Mouse (Mus musculus): Measurements from ENCODE around the gene Il34. TPM values are rescaled to one million over a fixed set of nuclear protein-coding genes. Genes with fewer than 3 reads are reported as not detected.
"Not testable (repeated sequence)": the region's sequence is repeated elsewhere in the genome, so short reads cannot be mapped to it uniquely, and the experiment has no call there.

Gene Il34
- polyA plus RNA-seq, 1 experiment from 2014 or later = 5.4 TPM

DNA sequence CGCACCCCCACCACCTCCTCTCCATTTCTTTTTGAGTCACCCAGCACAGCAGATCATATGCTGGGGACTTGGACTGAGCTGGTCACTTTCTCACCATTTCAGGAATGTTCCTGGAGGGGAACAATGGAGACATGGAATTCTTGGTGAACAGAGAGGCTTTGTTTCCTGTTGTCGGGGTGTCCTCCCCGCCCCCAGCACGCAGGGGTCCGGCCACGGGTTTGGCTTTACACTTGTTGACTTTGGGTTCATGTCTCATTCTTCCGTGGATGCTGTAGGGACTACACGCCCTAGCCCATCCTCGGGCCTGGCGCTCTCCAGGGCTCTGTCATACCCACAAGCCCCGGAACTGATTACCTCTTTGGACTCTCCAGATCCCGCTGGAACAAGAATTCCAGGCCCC, 16.7 kb downstream of the Il34 start:
- Histone ChIP-seq H3K9me3 (ENCODE audit: control insufficient read depth, low read length) (no peaks in the 10 kb centered on the region), H3K4me1 (replicated peaks; ENCODE audit: control insufficient read depth, insufficient read depth, low read length) (no peaks in the 10 kb centered on the region), H3K4me2 (replicated peaks) (no peak overlapping the region), H3K27ac (no peak overlapping the region), H3K9ac (no peak overlapping the region), H3K27me3 (ENCODE audit: control insufficient read depth, insufficient read depth, low read length) (no peaks in the 10 kb centered on the region), H3K36me3 (replicated peaks; ENCODE audit: control insufficient read depth, insufficient read depth) (no peaks in the 10 kb centered on the region), H3K4me3 (replicated peaks; ENCODE audit: low read length) (no peak overlapping the region)
- 50% methylated on average over 12 of the region's 12 CpGs for whole genome bisulfite sequencing
- ATAC-seq (ENCODE audit: low FRiP score) = no peak
- DNase-seq (ENCODE audit: low spot score) = no peak

DNA sequence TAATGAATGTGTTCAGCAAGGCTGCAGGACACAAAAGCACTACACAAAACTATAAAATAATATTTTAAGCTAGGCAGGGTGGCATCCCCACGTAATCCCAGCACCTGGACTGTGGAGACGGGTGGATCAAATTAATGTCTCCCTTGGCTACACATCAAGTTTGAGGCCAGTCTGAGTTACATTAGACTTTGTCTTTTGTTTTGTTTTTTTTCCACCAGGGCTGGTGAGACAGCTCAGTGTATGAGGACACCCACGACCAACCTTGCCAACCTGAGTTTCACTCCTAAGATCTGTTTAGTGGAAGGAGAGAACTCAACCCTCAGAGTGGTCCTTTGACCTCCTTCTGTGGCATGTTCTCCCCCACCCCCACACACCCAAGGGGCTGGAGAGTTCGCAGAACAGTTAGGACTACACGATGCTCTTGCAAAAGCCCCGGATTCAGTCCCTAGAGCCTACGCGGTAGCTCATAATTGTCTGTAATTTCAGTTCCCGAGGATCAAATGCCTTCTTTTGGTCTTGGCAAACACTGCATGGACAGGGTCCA, 18.2 kb downstream of the Il34 start:
- no peak for ATAC-seq (ENCODE audit: low FRiP score)

DNA sequence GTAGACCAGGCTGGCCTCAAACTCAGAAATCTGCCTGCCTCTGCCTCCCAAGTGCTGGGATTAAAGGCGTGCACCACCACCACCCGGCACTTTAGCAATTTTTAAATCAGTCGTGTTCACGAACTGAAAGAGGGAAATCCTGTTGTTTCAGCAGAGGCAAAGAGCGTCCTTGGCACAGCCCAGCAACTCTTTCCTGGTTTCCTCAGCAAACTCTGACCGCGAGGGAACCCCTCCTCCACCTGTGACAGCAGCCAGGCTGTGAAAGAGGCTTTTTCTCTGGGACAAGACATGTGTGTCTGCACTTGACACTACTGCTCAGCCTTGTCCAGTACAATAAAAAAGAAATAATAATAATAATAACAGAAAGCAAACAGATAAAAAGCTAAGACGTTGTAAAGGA, 18.8 kb downstream of the Il34 start:
- H3K4me1 ChIP-seq (replicated peaks; ENCODE audit: control insufficient read depth, insufficient read depth, low read length) = no peaks in the 10 kb centered on the region
- no peak for DNase-seq (ENCODE audit: low spot score)
- H3K27ac ChIP-seq = no peak overlapping the region
- ATAC-seq (ENCODE audit: low FRiP score) = no peak
- no peaks in the 10 kb centered on the region for H3K27me3 ChIP-seq (ENCODE audit: control insufficient read depth, insufficient read depth, low read length)
- no peak overlapping the region for H3K4me2 ChIP-seq (replicated peaks)
- H3K36me3 ChIP-seq (replicated peaks; ENCODE audit: control insufficient read depth, insufficient read depth) = no peaks in the 10 kb centered on the region
- H3K9ac ChIP-seq = no peak overlapping the region
- WGBS = 87% methylated on average over 8 of the region's 8 CpGs
- H3K9me3 ChIP-seq (ENCODE audit: control insufficient read depth, low read length) = no peaks in the 10 kb centered on the region
- H3K4me3 ChIP-seq (replicated peaks; ENCODE audit: low read length) = no peak overlapping the region

More for the DNA sequence above, 18.2 kb downstream of the Il34 start:
- Histone ChIP-seq H3K9ac (no peak overlapping the region), H3K9me3 (ENCODE audit: control insufficient read depth, low read length) (no peaks in the 10 kb centered on the region), H3K4me2 (replicated peaks) (no peak overlapping the region), H3K27ac (no peak overlapping the region), H3K36me3 (replicated peaks; ENCODE audit: control insufficient read depth, insufficient read depth) (no peaks in the 10 kb centered on the region), H3K4me1 (replicated peaks; ENCODE audit: control insufficient read depth, insufficient read depth, low read length) (no peaks in the 10 kb centered on the region), H3K4me3 (replicated peaks; ENCODE audit: low read length) (no peak overlapping the region), H3K27me3 (ENCODE audit: control insufficient read depth, insufficient read depth, low read length) (no peaks in the 10 kb centered on the region)
- DNase-seq (ENCODE audit: low spot score) = no peak
- 84% methylated on average over 9 of the region's 9 CpGs for WGBS

DNA sequence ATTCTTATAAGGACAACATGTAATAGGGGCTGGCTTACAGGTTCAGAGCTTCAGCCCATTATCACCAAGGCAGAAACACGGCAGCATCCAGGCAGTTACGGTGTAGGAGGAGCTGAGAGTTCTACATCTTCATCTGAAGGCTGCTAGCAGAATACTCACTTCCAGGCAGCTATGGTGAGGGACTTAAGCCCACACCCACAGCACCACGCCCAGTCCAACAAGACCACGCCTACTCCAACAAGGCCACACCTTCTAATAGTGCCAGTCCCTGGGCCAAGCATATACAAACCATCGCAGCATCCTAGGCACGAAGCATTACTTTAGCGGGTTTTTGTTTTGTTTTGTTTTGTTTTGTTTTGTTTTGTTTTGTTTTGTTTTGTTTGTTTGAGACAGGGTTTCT, 19.2 kb downstream of the Il34 start:
- H3K4me1 ChIP-seq (replicated peaks; ENCODE audit: control insufficient read depth, insufficient read depth, low read length) = not testable (repeated sequence)
- 79% methylated on average over 7 of the region's 7 CpGs for WGBS

DNA sequence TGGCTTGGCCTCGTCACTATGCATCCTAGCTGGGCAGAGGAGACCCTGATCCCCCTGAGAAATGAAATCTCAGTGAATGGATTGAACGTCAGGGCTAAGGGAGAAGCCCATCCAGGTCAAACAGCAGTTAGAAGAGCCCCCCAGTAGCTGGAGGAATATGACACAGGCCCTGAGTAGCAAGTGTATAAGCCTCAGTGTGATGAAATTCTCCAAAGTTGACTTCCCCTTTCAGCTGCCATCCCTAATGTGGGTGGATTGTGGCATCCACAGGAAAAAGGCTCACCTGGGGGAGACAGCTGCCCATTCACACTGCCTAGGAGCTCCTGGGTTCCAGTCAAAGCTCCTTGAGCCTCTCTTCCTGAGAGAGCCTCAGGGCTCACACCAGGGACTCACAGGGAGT, 20.4 kb downstream of the Il34 start:
- H3K27ac ChIP-seq = no peak overlapping the region
- no peaks in the 10 kb centered on the region for H3K9me3 ChIP-seq (ENCODE audit: control insufficient read depth, low read length)
- H3K27me3 ChIP-seq (ENCODE audit: control insufficient read depth, insufficient read depth, low read length) = no peaks in the 10 kb centered on the region
- DNase-seq (ENCODE audit: low spot score) = no peak
- no peak overlapping the region for H3K4me3 ChIP-seq (replicated peaks; ENCODE audit: low read length)
- no peak for ATAC-seq (ENCODE audit: low FRiP score)
- no peak overlapping the region for H3K4me2 ChIP-seq (replicated peaks)
- no peak overlapping the region for H3K9ac ChIP-seq
- H3K36me3 ChIP-seq (replicated peaks; ENCODE audit: control insufficient read depth, insufficient read depth) = no peaks in the 10 kb centered on the region
- WGBS = 54% methylated on average over 2 of the region's 2 CpGs
- H3K4me1 ChIP-seq (replicated peaks; ENCODE audit: control insufficient read depth, insufficient read depth, low read length) = no peaks in the 10 kb centered on the region

More for the DNA sequence above, 19.2 kb downstream of the Il34 start:
- H3K9me3 ChIP-seq (ENCODE audit: control insufficient read depth, low read length); ATAC-seq (ENCODE audit: low FRiP score); H3K4me2 ChIP-seq (replicated peaks); H3K27ac ChIP-seq; H3K36me3 ChIP-seq (replicated peaks; ENCODE audit: control insufficient read depth, insufficient read depth); H3K27me3 ChIP-seq (ENCODE audit: control insufficient read depth, insufficient read depth, low read length); H3K4me3 ChIP-seq (replicated peaks; ENCODE audit: low read length); DNase-seq (ENCODE audit: low spot score); H3K9ac ChIP-seq: not testable (repeated sequence)

DNA sequence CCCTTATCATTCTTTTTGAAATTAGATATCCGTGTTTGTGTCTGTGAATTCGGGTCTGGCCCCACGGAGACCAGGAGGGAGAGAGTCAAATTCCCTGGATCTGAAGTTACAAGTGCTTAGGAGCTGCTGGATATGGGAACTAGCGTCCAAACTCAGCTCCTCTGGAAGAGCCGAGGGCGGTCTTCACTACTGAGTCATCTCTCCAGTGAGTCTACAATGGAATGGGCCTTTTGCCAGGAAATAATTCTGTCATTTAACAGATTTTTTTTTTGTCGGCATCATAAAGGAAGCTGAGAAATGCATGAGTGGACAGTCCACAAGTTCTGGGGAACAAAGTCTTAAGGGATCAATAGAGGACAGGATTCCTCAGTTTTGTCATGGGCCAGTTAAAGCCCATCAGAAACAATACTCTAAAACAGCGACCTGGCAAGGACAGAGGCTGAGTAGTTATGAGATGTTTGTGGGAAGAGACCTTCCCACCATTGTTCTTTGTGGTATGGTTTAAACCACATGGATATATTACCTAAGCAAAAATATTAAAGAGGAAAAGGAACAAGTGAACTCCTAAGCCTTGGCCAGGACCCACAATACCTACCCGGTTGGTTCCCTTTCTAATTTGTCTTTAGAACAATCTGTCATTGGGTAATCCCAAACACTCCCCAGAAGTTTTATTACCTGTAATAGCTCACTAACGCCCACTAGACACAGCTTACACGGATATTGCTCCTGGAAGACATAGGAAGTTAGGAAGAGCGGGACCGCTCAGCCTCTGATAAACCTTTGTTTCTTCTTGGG, 25.6 kb downstream of the Il34 start:
- no peak overlapping the region for H3K4me3 ChIP-seq (replicated peaks; ENCODE audit: low read length)
- H3K9ac ChIP-seq = no peak overlapping the region
- no peak for DNase-seq (ENCODE audit: low spot score)
- ATAC-seq (ENCODE audit: low FRiP score) = no peak
- no peaks in the 10 kb centered on the region for H3K9me3 ChIP-seq (ENCODE audit: control insufficient read depth, low read length)
- H3K4me1 ChIP-seq (replicated peaks; ENCODE audit: control insufficient read depth, insufficient read depth, low read length) = no peaks in the 10 kb centered on the region
- no peak overlapping the region for H3K4me2 ChIP-seq (replicated peaks)
- WGBS = 88% methylated on average over 13 of the region's 13 CpGs
- no peaks in the 10 kb centered on the region for H3K36me3 ChIP-seq (replicated peaks; ENCODE audit: control insufficient read depth, insufficient read depth)
- H3K27me3 ChIP-seq (ENCODE audit: control insufficient read depth, insufficient read depth, low read length) = no peaks in the 10 kb centered on the region
- H3K27ac ChIP-seq = no peak overlapping the region

DNA sequence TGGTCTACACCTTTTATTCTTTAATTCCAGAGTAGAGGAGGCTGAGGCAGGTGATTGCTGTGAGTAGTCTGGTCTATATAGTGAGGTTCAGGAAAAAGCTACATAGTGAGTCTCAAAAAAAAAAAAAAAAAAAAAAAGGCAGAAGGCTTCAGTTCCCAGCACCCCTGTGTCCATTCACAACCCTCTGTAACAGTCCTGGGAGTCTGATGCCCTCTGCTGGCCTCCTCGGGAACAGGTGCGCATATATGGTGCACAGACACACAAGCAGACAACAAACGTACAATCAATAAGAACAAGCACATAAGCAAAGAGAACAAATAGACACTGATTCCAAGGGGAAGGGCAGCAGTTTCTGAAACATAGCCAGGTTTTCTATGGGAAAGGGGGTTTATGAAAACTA, 29.4 kb downstream of the Il34 start:
- H3K4me2 ChIP-seq (replicated peaks) = no peak overlapping the region
- H3K4me3 ChIP-seq (replicated peaks; ENCODE audit: low read length) = no peak overlapping the region
- H3K4me1 ChIP-seq (replicated peaks; ENCODE audit: control insufficient read depth, insufficient read depth, low read length) = no peaks in the 10 kb centered on the region
- H3K36me3 ChIP-seq (replicated peaks; ENCODE audit: control insufficient read depth, insufficient read depth) = no peaks in the 10 kb centered on the region
- WGBS = 85% methylated on average over 3 of the region's 3 CpGs
- ATAC-seq (ENCODE audit: low FRiP score) = no peak
- no peak overlapping the region for H3K9ac ChIP-seq
- no peaks in the 10 kb centered on the region for H3K27me3 ChIP-seq (ENCODE audit: control insufficient read depth, insufficient read depth, low read length)
- no peaks in the 10 kb centered on the region for H3K9me3 ChIP-seq (ENCODE audit: control insufficient read depth, low read length)
- DNase-seq (ENCODE audit: low spot score) = no peak
- H3K27ac ChIP-seq = no peak overlapping the region

DNA sequence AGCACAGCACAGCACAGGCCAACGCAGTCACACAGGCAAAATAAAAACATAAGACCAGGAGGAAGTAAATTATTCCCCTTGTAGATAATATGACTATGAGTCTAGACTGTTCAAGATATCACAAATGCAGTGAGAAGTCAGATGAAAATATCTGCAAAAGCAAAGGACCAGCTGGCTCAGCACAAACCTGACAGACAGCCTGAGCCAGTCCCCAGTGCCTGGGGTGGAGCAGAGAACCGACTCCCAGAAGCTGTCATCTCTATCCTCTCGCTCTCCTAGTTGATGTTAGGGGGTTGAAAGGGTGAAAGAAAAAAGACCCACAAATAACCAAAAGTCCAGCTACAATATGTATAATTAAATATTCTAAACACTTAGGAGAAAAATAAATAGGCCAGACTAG, 30.0 kb downstream of the Il34 start:
- DNase-seq (ENCODE audit: low spot score) (no peak), ATAC-seq (ENCODE audit: low FRiP score) (no peak)
- no peaks in the 10 kb centered on the region for H3K27me3 ChIP-seq (ENCODE audit: control insufficient read depth, insufficient read depth, low read length)
- H3K9ac ChIP-seq = no peak overlapping the region
- no peak overlapping the region for H3K4me2 ChIP-seq (replicated peaks)
- H3K27ac ChIP-seq = no peak overlapping the region
- 80% methylated on average over 3 of the region's 3 CpGs for WGBS
- H3K36me3 ChIP-seq (replicated peaks; ENCODE audit: control insufficient read depth, insufficient read depth) = no peaks in the 10 kb centered on the region
- no peak overlapping the region for H3K4me3 ChIP-seq (replicated peaks; ENCODE audit: low read length)
- H3K9me3 ChIP-seq (ENCODE audit: control insufficient read depth, low read length) = no peaks in the 10 kb centered on the region
- no peaks in the 10 kb centered on the region for H3K4me1 ChIP-seq (replicated peaks; ENCODE audit: control insufficient read depth, insufficient read depth, low read length)

DNA sequence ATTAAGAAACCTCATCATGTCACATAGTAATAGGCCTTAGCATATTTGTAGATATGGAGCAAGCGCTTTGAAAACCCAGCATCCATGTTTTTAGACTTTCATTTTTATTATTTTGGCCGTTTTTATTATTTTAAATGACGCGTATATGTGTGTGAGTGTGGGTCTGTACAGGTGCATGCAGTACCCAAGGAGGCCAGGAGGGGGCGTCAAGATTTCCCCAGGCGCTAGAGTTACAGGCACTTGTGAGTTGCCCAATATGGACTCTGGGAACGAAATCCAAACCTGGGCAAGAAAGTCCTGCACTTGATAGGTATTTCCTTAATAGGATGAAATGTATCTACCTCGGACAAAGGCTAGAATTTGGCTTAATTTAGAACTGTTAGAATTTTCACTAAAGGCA, 30.4 kb downstream of the Il34 start:
- Histone ChIP-seq H3K4me3 (replicated peaks; ENCODE audit: low read length) (no peak overlapping the region), H3K27me3 (ENCODE audit: control insufficient read depth, insufficient read depth, low read length) (no peaks in the 10 kb centered on the region), H3K27ac (no peak overlapping the region), H3K4me1 (replicated peaks; ENCODE audit: control insufficient read depth, insufficient read depth, low read length) (no peaks in the 10 kb centered on the region), H3K4me2 (replicated peaks) (no peak overlapping the region), H3K9me3 (ENCODE audit: control insufficient read depth, low read length) (no peaks in the 10 kb centered on the region), H3K9ac (no peak overlapping the region), H3K36me3 (replicated peaks; ENCODE audit: control insufficient read depth, insufficient read depth) (no peaks in the 10 kb centered on the region)
- no peak for DNase-seq (ENCODE audit: low spot score)
- WGBS = 80% methylated on average over 8 of the region's 8 CpGs
- no peak for ATAC-seq (ENCODE audit: low FRiP score)
